Mouse (Mus musculus): ENCODE data around the gene Gm9844.

Gm9844 gene

DNA sequence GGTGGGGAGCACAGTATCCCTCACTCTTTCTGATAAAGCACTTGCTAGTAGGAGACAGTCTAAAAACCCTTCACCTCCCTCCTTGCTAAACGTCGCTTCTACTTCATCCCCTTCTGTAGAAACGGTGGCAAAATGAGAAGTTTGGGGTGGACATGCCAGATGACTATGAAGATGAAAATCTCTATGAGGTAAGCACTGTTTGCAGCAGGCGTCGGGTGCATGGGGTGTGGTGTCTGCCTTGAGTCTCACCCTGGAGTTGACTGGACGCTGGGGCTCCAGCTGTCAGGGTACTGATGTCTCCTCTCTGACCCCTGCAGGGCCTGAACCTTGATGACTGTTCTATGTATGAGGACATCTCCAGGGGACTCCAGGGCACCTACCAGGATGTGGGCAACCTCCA is 39.1 kb downstream of the Gm9844 start:
- DNase-seq (ENCODE audit: low spot score in 2 of 2): no peak

- no peak for DNase-seq (ENCODE audit: low spot score in 2 of 2)
Measured at GRCm38 (mm10) chr7:24901842-24902241, 39.8 kb downstream of the Gm9844 start.

DNA sequence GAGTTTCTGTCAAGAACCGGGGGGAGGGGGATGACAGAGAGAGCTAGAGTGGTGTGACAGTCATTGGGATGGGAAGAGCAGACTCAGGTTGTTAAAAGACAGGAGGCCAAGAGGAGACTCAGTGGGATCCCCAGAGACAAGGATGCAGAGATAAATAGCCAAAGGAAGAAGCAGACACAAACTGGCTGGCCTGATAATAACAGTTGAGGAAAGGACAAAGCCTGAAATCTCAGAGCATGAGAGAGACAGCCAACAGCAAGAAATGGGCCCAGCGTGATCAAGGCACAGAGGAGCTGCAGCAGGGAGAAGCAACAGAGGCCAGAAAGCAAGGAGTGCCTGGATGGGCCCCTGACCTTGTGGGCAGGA is 40.2 kb downstream of the Gm9844 start:
- DNase-seq (ENCODE audit: low spot score in 2 of 2): no peak

GRCm38 (mm10) chr7:24902630-24903443 is 40.8 kb downstream of the Gm9844 start, which contains the start of gene Arhgef1:
Gene Arhgef1 (plus strand): TSS chr7:24902912.
- DNase-seq (ENCODE audit: low spot score in 2 of 2): peak; percentile 41 to 49

DNA sequence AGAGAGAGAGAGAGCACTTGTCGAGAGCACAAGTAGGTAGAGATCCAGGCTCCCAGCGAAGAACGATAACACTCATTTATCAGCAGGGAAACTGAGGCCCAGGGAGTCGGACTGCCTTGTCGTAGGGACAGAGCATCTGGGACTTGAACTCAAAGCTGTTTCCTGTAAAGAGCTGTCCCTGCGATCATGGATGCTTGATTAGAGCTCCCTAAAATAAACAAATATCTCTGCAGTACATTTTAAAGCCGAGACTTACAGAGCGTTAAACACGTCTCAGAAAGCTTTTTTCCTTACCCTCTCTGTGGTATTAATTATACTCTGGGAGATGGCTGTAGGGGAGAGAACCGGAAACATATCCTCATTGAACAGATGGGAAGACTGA is 41.4 kb downstream of the Gm9844 start:
- DNase-seq (ENCODE audit: low spot score in 2 of 2): no peak

GRCm38 (mm10) chr7:24904070-24904483 is 42.1 kb downstream of the Gm9844 start:
- peak; percentile 98 for DNase-seq (ENCODE audit: low spot score in 2 of 2)

DNA sequence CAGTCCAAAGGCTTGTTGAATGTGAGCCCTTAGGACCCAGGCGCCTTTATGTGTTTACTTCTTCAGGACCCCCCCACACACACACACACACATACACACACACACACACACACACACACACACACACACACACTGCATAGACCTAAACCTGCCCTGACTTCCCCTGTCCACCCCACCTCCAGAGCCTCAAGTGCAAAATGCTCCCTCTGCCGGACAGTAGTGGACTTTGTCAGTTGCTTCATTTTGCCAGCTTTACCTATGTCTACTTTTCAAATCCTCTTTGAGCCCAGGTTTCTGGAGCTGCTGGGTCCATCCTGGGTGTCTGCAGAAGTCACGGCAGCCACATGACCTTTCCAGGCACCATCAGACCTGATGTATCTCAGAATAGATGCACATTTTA is 42.9 kb downstream of the Gm9844 start:
- DNase-seq (ENCODE audit: low spot score in 2 of 2): peak in 1 of 2 experiments; percentile 68

- no peak for DNase-seq (ENCODE audit: low spot score in 2 of 2)
Measured at GRCm38 (mm10) chr7:24906551-24906950, 44.5 kb downstream of the Gm9844 start.

- no peak for DNase-seq (ENCODE audit: low spot score in 2 of 2)
Measured at GRCm38 (mm10) chr7:24907211-24907748, 45.3 kb downstream of the Gm9844 start.

All from right cerebral cortex, postnatal 10 days (tissue).